8 mouse cellular contexts compared by ENCODE assay signal in genomic region chr2:35044956-35045355, GRCm38 (mm10). TPM values are rescaled to one million over a fixed set of nuclear protein-coding genes. Genes with fewer than 3 reads are reported as not detected.
DNase-seq lines count a peak whose midpoint lies in the region; ATAC-seq and TF ChIP-seq lines count a peak whose summit lies in the region.

No protein-coding gene starts in this region.

- peak; percentile 58 to 85 (median 80) for TF ChIP-seq CTCF in MEL (IDR thresholded peaks at IDR 0.05 in 2 of 3, conservative IDR thresholded peaks at IDR 0.05 in 1 of 3; ENCODE audit: control insufficient read depth in 1 of 3, insufficient read depth in 1 of 3, low read depth in 2 of 3, low read length in 3 of 3, poor library complexity in 1 of 3, severe bottlenecking in 1 of 3)
- TF ChIP-seq CTCF in lung, postnatal 0 days (IDR thresholded peaks at IDR 0.05): peak; percentile 85

- TF ChIP-seq RAD21 in MEL (IDR thresholded peaks at IDR 0.05; ENCODE audit: low read depth, low read length): peak; percentile 85

- no peaks in the 10 kb centered on the region for H3K79me2 ChIP-seq in MEL (ENCODE audit: control insufficient read depth, insufficient read depth, low read length, poor library complexity)

- no peak overlapping the region for H3K27ac ChIP-seq in heart, embryonic 11.5 days (ENCODE audit: low read depth, low read length)
- H3K27ac ChIP-seq in MEL (ENCODE audit: control insufficient read depth, low read depth, low read length): no peak overlapping the region
- H3K27ac ChIP-seq in embryonic facial prominence, embryonic 11.5 days (replicated peaks; ENCODE audit: low read depth, low read length): no peak overlapping the region
- H3K27ac ChIP-seq in lung, postnatal 0 days (ENCODE audit: low read length): no peak overlapping the region
- no peak overlapping the region for H3K27ac ChIP-seq in midbrain, embryonic 11.5 days (ENCODE audit: low read depth, low read length)

- H3K4me2 ChIP-seq in heart, embryonic 11.5 days: no peak overlapping the region
- H3K4me2 ChIP-seq in embryonic facial prominence, embryonic 11.5 days (ENCODE audit: low read depth, low read length): no peak overlapping the region
- no peak overlapping the region for H3K4me2 ChIP-seq in lung, postnatal 0 days (replicated peaks; ENCODE audit: low read depth, low read length)
- H3K4me2 ChIP-seq in midbrain, embryonic 11.5 days: no peak overlapping the region

- H3K9ac ChIP-seq in heart, embryonic 11.5 days (ENCODE audit: low read depth, low read length): no peak overlapping the region
- H3K9ac ChIP-seq in MEL (ENCODE audit: control insufficient read depth, low read depth, low read length, poor library complexity, severe bottlenecking): no peak overlapping the region
- H3K9ac ChIP-seq in embryonic facial prominence, embryonic 11.5 days (replicated peaks; ENCODE audit: low read length): no peak overlapping the region
- no peak overlapping the region for H3K9ac ChIP-seq in lung, postnatal 0 days (replicated peaks; ENCODE audit: low read depth)
- H3K9ac ChIP-seq in midbrain, embryonic 11.5 days (ENCODE audit: low read length): no peak overlapping the region

- 71% methylated on average over 2 of the region's 2 CpGs for WGBS in heart, embryonic 11.5 days (ENCODE audit: insufficient replicate concordance)
- WGBS in embryonic facial prominence, embryonic 11.5 days: 67% methylated on average over 2 of the region's 2 CpGs
- 67% methylated on average over 2 of the region's 2 CpGs for WGBS in lung, postnatal 0 days
- 75% methylated on average over 2 of the region's 2 CpGs for WGBS in midbrain, embryonic 11.5 days

- peak; percentile 11 to 29 for DNase-seq in heart, adult 18-20 months
- DNase-seq in 3T3-L1 (ENCODE audit: low read depth, low spot score) (peak; percentile 82), MEL (ENCODE audit: low read depth, low spot score) (peak; percentile 71)
- peak; percentile 72 for DNase-seq in embryonic facial prominence, embryonic 11.5 days (ENCODE audit: low spot score)
- DNase-seq in lung, postnatal 0 days (ENCODE audit: low spot score): peak; percentile 72
- no peak for DNase-seq in midbrain, embryonic 11.5 days (ENCODE audit: low spot score, missing footprints)

- no peak overlapping the region for H3K4me3 ChIP-seq in heart, embryonic 11.5 days (ENCODE audit: low read depth, low read length)
- no peak overlapping the region for H3K4me3 ChIP-seq in MEL (ENCODE audit: control insufficient read depth in 1 of 2, insufficient read depth in 1 of 2, low read depth in 2 of 2, low read length in 2 of 2)
- no peak overlapping the region for H3K4me3 ChIP-seq in embryonic facial prominence, embryonic 11.5 days (ENCODE audit: low read depth, low read length)
- no peak overlapping the region for H3K4me3 ChIP-seq in lung, postnatal 0 days (ENCODE audit: low read depth, low read length)
- H3K4me3 ChIP-seq in midbrain, embryonic 11.5 days (ENCODE audit: low read depth, low read length): no peak overlapping the region

- ATAC-seq in heart, embryonic 11.5 days (replicated peaks; ENCODE audit: insufficient number of reproducible peaks, low FRiP score, low TSS enrichment): no peak
- no peak for ATAC-seq in embryonic facial prominence, embryonic 11.5 days (replicated peaks; ENCODE audit: insufficient number of reproducible peaks, low FRiP score, low TSS enrichment, low read depth)
- ATAC-seq in lung, postnatal 0 days: no peak
- no peak; the same call in 1 of the 2 replicates for ATAC-seq in erythroid progenitor cell, adult 5-6 weeks (replicated peaks; ENCODE audit: low FRiP score, poor library complexity, severe bottlenecking)
- no peak for ATAC-seq in midbrain, embryonic 11.5 days (ENCODE audit: low FRiP score)

- no peak for TF ChIP-seq EP300 in MEL (IDR thresholded peaks at IDR 0.05; ENCODE audit: low read depth in 1 of 2, low read length in 2 of 2)
- TF ChIP-seq EP300 in lung, postnatal 0 days (IDR thresholded peaks at IDR 0.05): no peak

- H3K4me1 ChIP-seq in heart, embryonic 11.5 days (ENCODE audit: control insufficient read depth, insufficient read depth, low read length): no peaks in the 10 kb centered on the region
- H3K4me1 ChIP-seq in MEL (ENCODE audit: control insufficient read depth in 1 of 2, insufficient read depth in 2 of 2, low read length in 2 of 2): no peaks in the 10 kb centered on the region
- H3K4me1 ChIP-seq in embryonic facial prominence, embryonic 11.5 days (ENCODE audit: control insufficient read depth, insufficient read depth, low read length): no peaks in the 10 kb centered on the region
- H3K4me1 ChIP-seq in lung, postnatal 0 days (ENCODE audit: insufficient read depth, low read depth, low read length): no peaks in the 10 kb centered on the region
- no peaks in the 10 kb centered on the region for H3K4me1 ChIP-seq in midbrain, embryonic 11.5 days (ENCODE audit: control insufficient read depth, insufficient read depth, low read length)

- no peaks in the 10 kb centered on the region for H3K27me3 ChIP-seq in heart, embryonic 11.5 days (ENCODE audit: control insufficient read depth, insufficient read depth, low read length)
- no peaks in the 10 kb centered on the region for H3K27me3 ChIP-seq in MEL (ENCODE audit: control insufficient read depth in 1 of 2, insufficient read depth in 2 of 2, low read length in 2 of 2)
- no peaks in the 10 kb centered on the region for H3K27me3 ChIP-seq in embryonic facial prominence, embryonic 11.5 days (ENCODE audit: control insufficient read depth, insufficient read depth, low read length)
- H3K27me3 ChIP-seq in lung, postnatal 0 days (replicated peaks; ENCODE audit: insufficient read depth, low read length): no peaks in the 10 kb centered on the region
- no peaks in the 10 kb centered on the region for H3K27me3 ChIP-seq in midbrain, embryonic 11.5 days (ENCODE audit: control insufficient read depth, insufficient read depth, low read length)

- no peaks in the 10 kb centered on the region; the same call in 1 of the 2 replicates for H3K9me3 ChIP-seq in heart, embryonic 11.5 days (replicated peaks; ENCODE audit: control insufficient read depth, low read length)
- H3K9me3 ChIP-seq in MEL (replicated peaks; ENCODE audit: insufficient read depth, low read length): no peaks in the 10 kb centered on the region
- H3K9me3 ChIP-seq in embryonic facial prominence, embryonic 11.5 days (replicated peaks; ENCODE audit: control insufficient read depth, low read length): no peaks in the 10 kb centered on the region
- H3K9me3 ChIP-seq in lung, postnatal 0 days (ENCODE audit: low read length): no peaks in the 10 kb centered on the region
- H3K9me3 ChIP-seq in midbrain, embryonic 11.5 days (ENCODE audit: control insufficient read depth, low read length): no peaks in the 10 kb centered on the region

- TF ChIP-seq POLR2A in MEL (IDR thresholded peaks at IDR 0.05; ENCODE audit: control insufficient read depth in 1 of 2, insufficient read depth in 1 of 2, low read depth in 1 of 2, low read length in 2 of 2, poor library complexity in 1 of 2): no peak

- no peaks in the 10 kb centered on the region for H3K36me3 ChIP-seq in heart, embryonic 11.5 days (ENCODE audit: control insufficient read depth, insufficient read depth, low read length)
- no peaks in the 10 kb centered on the region for H3K36me3 ChIP-seq in MEL (ENCODE audit: control insufficient read depth in 1 of 2, insufficient read depth in 2 of 2, low read length in 2 of 2)
- no peaks in the 10 kb centered on the region for H3K36me3 ChIP-seq in embryonic facial prominence, embryonic 11.5 days (replicated peaks; ENCODE audit: control insufficient read depth, insufficient read depth, low read depth, low read length)
- no peaks in the 10 kb centered on the region for H3K36me3 ChIP-seq in lung, postnatal 0 days (ENCODE audit: insufficient read depth, low read length)
- H3K36me3 ChIP-seq in midbrain, embryonic 11.5 days (ENCODE audit: control insufficient read depth, insufficient read depth, low read length): no peaks in the 10 kb centered on the region

TF ChIP-seq in MEL, 35 proteins besides CTCF, POLR2A, EP300 and RAD21:
- TF ChIP-seq SMC3 (IDR thresholded peaks at IDR 0.05; ENCODE audit: low read depth, low read length): peak; percentile 78
- TF ChIP-seq ZC3H11A (IDR thresholded peaks at IDR 0.05; ENCODE audit: low read depth, low read length): peak; percentile 55; the same call in 1 of the 2 replicates
- TF ChIP-seq MXI1 (IDR thresholded peaks at IDR 0.05; ENCODE audit: low read depth, low read length): no peak

RNA-seq across cellular contexts. Expression of gene Hc, which starts 16.3 kb away (rescaled TPM):
- total RNA-seq in heart, adult 18-20 months (2021): not detected
- polyA plus RNA-seq in heart, embryonic 11.5 days (2014; fragmentation: Nextera tagmentation; extraction: Ambion mirVana): 0.17 TPM in 1 of 2 replicates, not detected in the other
- not detected in 2 replicates for total RNA-seq in MEL (2012; rRNA removed)
- polyA plus RNA-seq in MEL (2012; ENCODE audit: insufficient read depth in 1 of 2, insufficient read length in 2 of 2, low read depth in 1 of 2, low replicate concordance in 2 of 2, missing spikeins in 1 of 2): not detected
- polyA plus RNA-seq in embryonic facial prominence, embryonic 11.5 days (2014; fragmentation: Nextera tagmentation; extraction: Ambion mirVana): 0.38 TPM in 1 of 2 replicates, not detected in the other
- polyA plus RNA-seq in lung, postnatal 0 days (2015; fragmentation: Nextera tagmentation; extraction: Ambion mirVana): 149 and 172 TPM in 2 replicates
- not detected in 2 replicates for total RNA-seq in erythroid progenitor cell, adult 5-6 weeks (2015; ENCODE audit: low replicate concordance)
- not detected in 2 replicates for total RNA-seq in erythroid progenitor cell, adult 5-6 weeks (2017; ENCODE audit: low replicate concordance)
- 0.26 and 0.57 TPM in 2 replicates for polyA plus RNA-seq in midbrain, embryonic 11.5 days (2014; fragmentation: Nextera tagmentation; extraction: Ambion mirVana)

RNA-seq across cellular contexts. Expression of gene AI182371, which starts 56.4 kb away (rescaled TPM):
- not detected for total RNA-seq in heart, adult 18-20 months (2021)
- 0.34 and 0.99 TPM in 2 replicates for polyA plus RNA-seq in heart, embryonic 11.5 days (2014; fragmentation: Nextera tagmentation; extraction: Ambion mirVana)
- total RNA-seq in MEL (2012; rRNA removed): 0.12 TPM in 1 of 2 replicates, not detected in the other
- polyA plus RNA-seq in MEL (2012; ENCODE audit: insufficient read depth in 1 of 2, insufficient read length in 2 of 2, low read depth in 1 of 2, low replicate concordance in 2 of 2, missing spikeins in 1 of 2): under 1 TPM in 1 of 2 experiments, not detected in 1; 0.40 TPM
- 0.13 TPM in 1 of 2 replicates, not detected in the other for polyA plus RNA-seq in embryonic facial prominence, embryonic 11.5 days (2014; fragmentation: Nextera tagmentation; extraction: Ambion mirVana)
- polyA plus RNA-seq in lung, postnatal 0 days (2015; fragmentation: Nextera tagmentation; extraction: Ambion mirVana): 1.4 and 3.0 TPM in 2 replicates
- total RNA-seq in erythroid progenitor cell, adult 5-6 weeks (2015; ENCODE audit: low replicate concordance): not detected in 2 replicates
- 1.3 TPM in 1 of 2 replicates, not detected in the other for total RNA-seq in erythroid progenitor cell, adult 5-6 weeks (2017; ENCODE audit: low replicate concordance)
- not detected in 2 replicates for polyA plus RNA-seq in midbrain, embryonic 11.5 days (2014; fragmentation: Nextera tagmentation; extraction: Ambion mirVana)

Comparison
In these comparisons a context has a peak if more than half of its experiments do, and no peak if none do; other contexts are left out.
1. RNA of gene Hc, which starts 16.3 kb away (polyA plus RNA-seq): 149 to 172 TPM in lung, postnatal 0 days; 0.38 TPM in embryonic facial prominence, embryonic 11.5 days, 0.26 to 0.57 TPM in midbrain, embryonic 11.5 days, 0.17 TPM in heart, embryonic 11.5 days and not detected in MEL; every median in the first group is over 10 times any median in the second.